Mouse (Mus musculus) cerebellum, postnatal 25 days (tissue): ENCODE measurements at regions not wholly inside any gene's neighbourhood (a gene's known extent, or its start where the extent isn't known, plus 50 kb on each side); places are given as distances from the start of the nearest gene placed in this dataset.

ENCODE experiments used
- DNase-seq, 2 experiments: peaks; one replicate each; pipeline ENCODE4 v3.0.0; 2021; ENCODE audit warnings: mixed read lengths in 2 of 2

- DNase-seq: peak; percentile 58 to 59
Measured at GRCm38 (mm10) chr15:85674191-85674984, 60.4 kb upstream of the Ppara start.

- DNase-seq: no peak
Measured at GRCm38 (mm10) chr15:85675126-85675525, 59.7 kb upstream of the Ppara start.

GRCm38 (mm10) chr15:85675736-85676135 is 59.0 kb upstream of the Ppara start:
- DNase-seq: peak; percentile 58 to 60

GRCm38 (mm10) chr15:85676156-85676555 is 58.6 kb upstream of the Ppara start:
- peak; percentile 55 to 65 for DNase-seq

- no peak for DNase-seq
Measured at GRCm38 (mm10) chr15:85676871-85677270, 57.9 kb upstream of the Ppara start.

GRCm38 (mm10) chr15:85677381-85677780 is 57.4 kb upstream of the Ppara start:
- peak; percentile 60 to 63 for DNase-seq

GRCm38 (mm10) chr15:85677855-85678254 is 56.9 kb upstream of the Ppara start:
- peak; percentile 89 to 92 for DNase-seq

GRCm38 (mm10) chr15:85678351-85678895 is 56.4 kb upstream of the Ppara start:
- DNase-seq: peak; percentile 63 to 74

- DNase-seq: peak; percentile 79 to 87
Measured at GRCm38 (mm10) chr15:85678981-85679708, 55.6 kb upstream of the Ppara start.

GRCm38 (mm10) chr15:85679864-85680428 is 54.8 kb upstream of the Ppara start:
- peak; percentile 49 to 61 for DNase-seq

- DNase-seq: peak; percentile 61 to 71
Measured at GRCm38 (mm10) chr15:85680460-85681224, 54.1 kb upstream of the Ppara start.

- DNase-seq: peak in 1 of 2 experiments; percentile 49
Measured at GRCm38 (mm10) chr15:85682116-85682515, 52.7 kb upstream of the Ppara start.

GRCm38 (mm10) chr15:85682780-85683179 is 52.0 kb upstream of the Ppara start:
- DNase-seq: no peak

- DNase-seq: no peak
Measured at GRCm38 (mm10) chr15:85683271-85683670, 51.5 kb upstream of the Ppara start.

GRCm38 (mm10) chr15:85683716-85684115 is 51.1 kb upstream of the Ppara start:
- no peak for DNase-seq

GRCm38 (mm10) chr15:85684164-85684708 is 50.5 kb upstream of the Ppara start:
- DNase-seq: peak; percentile 65 to 66

- DNase-seq: no peak
Measured at GRCm38 (mm10) chr15:85684875-85685274, 49.9 kb upstream of the Ppara start.
